Comparison of ENCODE assay signal across 10 mouse cellular contexts in genomic region chr1:134292073-134292472, GRCm38 (mm10). TPM values are rescaled to one million over a fixed set of nuclear protein-coding genes. Genes with fewer than 3 reads are reported as not detected.
DNase-seq lines count a peak whose midpoint lies in the region; ATAC-seq lines count a peak whose summit lies in the region.
"Had no signal": no experiment of that assay in that cellular context is flagged by ENCODE, and none has a peak within 500 bp of the region (broad histone marks: within the 10 kb centered on the region; RNA-seq: fewer than 3 reads in every experiment).

No protein-coding gene starts in this region.

- H3K4me2 ChIP-seq in kidney, embryonic 16.5 days (replicated peaks; ENCODE audit: low read depth, low read length) = no peak overlapping the region
- H3K4me2 ChIP-seq in midbrain, embryonic 14.5 days (ENCODE audit: low read length) = no peak overlapping the region
- no peak overlapping the region for H3K4me2 ChIP-seq in embryonic facial prominence, embryonic 13.5 days
- no peak overlapping the region for H3K4me2 ChIP-seq in neural tube, embryonic 13.5 days

- H3K4me1 ChIP-seq in kidney, embryonic 16.5 days (ENCODE audit: insufficient read depth, low read length) = peaks cover 9% of the 10 kb centered on the region; the same call in 1 of the 2 replicates
- H3K4me1 ChIP-seq in midbrain, embryonic 14.5 days (ENCODE audit: control insufficient read depth, insufficient read depth, low read length) = 0 out of 2 replicates have a peak, but pooled peaks cover 8% of the 10 kb centered on the region
- peaks cover 30% of the 10 kb centered on the region for H3K4me1 ChIP-seq in midbrain, embryonic 10.5 days
- peaks cover 35% of the 10 kb centered on the region for H3K4me1 ChIP-seq in embryonic facial prominence, embryonic 13.5 days
- peaks cover 19% of the 10 kb centered on the region for H3K4me1 ChIP-seq in neural tube, embryonic 13.5 days (replicated peaks)

- no peaks in the 10 kb centered on the region for H3K36me3 ChIP-seq in kidney, embryonic 16.5 days (ENCODE audit: insufficient read depth, low read length)
- no peaks in the 10 kb centered on the region for H3K36me3 ChIP-seq in midbrain, embryonic 14.5 days (ENCODE audit: control insufficient read depth, insufficient read depth, low read length)
- H3K36me3 ChIP-seq in midbrain, embryonic 10.5 days = no peaks in the 10 kb centered on the region
- H3K36me3 ChIP-seq in embryonic facial prominence, embryonic 13.5 days = no peaks in the 10 kb centered on the region
- no peaks in the 10 kb centered on the region for H3K36me3 ChIP-seq in neural tube, embryonic 13.5 days
- H3K36me3 ChIP-seq: G1E had no signal

- 32% methylated on average over 5 of the region's 5 CpGs for WGBS in kidney, embryonic 16.5 days
- 17% methylated on average over 5 of the region's 5 CpGs for WGBS in midbrain, embryonic 14.5 days
- 34% methylated on average over 5 of the region's 5 CpGs for WGBS in midbrain, embryonic 10.5 days
- WGBS in embryonic facial prominence, embryonic 13.5 days = 10% methylated on average over 5 of the region's 5 CpGs
- 27% methylated on average over 5 of the region's 5 CpGs for WGBS in neural tube, embryonic 13.5 days

- ATAC-seq in kidney, embryonic 16.5 days (ENCODE audit: low FRiP score, low TSS enrichment) = peak; percentile 40; the same call in 1 of the 2 replicates
- no peak for ATAC-seq in midbrain, embryonic 14.5 days (ENCODE audit: low FRiP score, low TSS enrichment)
- no peak for ATAC-seq in embryonic facial prominence, embryonic 13.5 days (ENCODE audit: insufficient number of reproducible peaks, insufficient read depth, low FRiP score, low TSS enrichment, low read depth)
- 0 out of 2 replicates have a peak, but pooled peaks have one; percentile 49 for ATAC-seq in neural tube, embryonic 13.5 days (ENCODE audit: low read depth)

- no peaks in the 10 kb centered on the region for H3K9me3 ChIP-seq in kidney, embryonic 16.5 days (ENCODE audit: low read length)
- H3K9me3 ChIP-seq in midbrain, embryonic 14.5 days (ENCODE audit: control insufficient read depth, low read length) = no peaks in the 10 kb centered on the region
- H3K9me3 ChIP-seq in midbrain, embryonic 10.5 days (replicated peaks) = no peaks in the 10 kb centered on the region
- H3K9me3 ChIP-seq in embryonic facial prominence, embryonic 13.5 days = peaks cover 3% of the 10 kb centered on the region; the same call in 1 of the 2 replicates
- no peaks in the 10 kb centered on the region for H3K9me3 ChIP-seq in neural tube, embryonic 13.5 days
- H3K9me3 ChIP-seq: G1E had no signal

- H3K4me3 ChIP-seq in kidney, embryonic 16.5 days (ENCODE audit: low read length) = no peak overlapping the region
- H3K4me3 ChIP-seq in midbrain, embryonic 14.5 days (replicated peaks; ENCODE audit: low read depth, low read length) = no peak overlapping the region
- H3K4me3 ChIP-seq in midbrain, embryonic 10.5 days = no peak overlapping the region
- H3K4me3 ChIP-seq in embryonic facial prominence, embryonic 13.5 days = no peak overlapping the region
- no peak overlapping the region for H3K4me3 ChIP-seq in neural tube, embryonic 13.5 days

- no peak overlapping the region for H3K9ac ChIP-seq in kidney, embryonic 16.5 days (replicated peaks; ENCODE audit: low read length)
- H3K9ac ChIP-seq in midbrain, embryonic 14.5 days (replicated peaks; ENCODE audit: low read length) = no peak overlapping the region
- no peak overlapping the region for H3K9ac ChIP-seq in embryonic facial prominence, embryonic 13.5 days
- no peak overlapping the region for H3K9ac ChIP-seq in neural tube, embryonic 13.5 days

- no peaks in the 10 kb centered on the region for H3K27me3 ChIP-seq in kidney, embryonic 16.5 days (ENCODE audit: insufficient read depth, low read length)
- H3K27me3 ChIP-seq in midbrain, embryonic 14.5 days (ENCODE audit: control insufficient read depth, insufficient read depth, low read length) = no peaks in the 10 kb centered on the region
- H3K27me3 ChIP-seq in midbrain, embryonic 10.5 days (ENCODE audit: low read depth, poor library complexity, severe bottlenecking) = peaks cover 7% of the 10 kb centered on the region
- H3K27me3 ChIP-seq in embryonic facial prominence, embryonic 13.5 days = peaks cover 6% of the 10 kb centered on the region
- H3K27me3 ChIP-seq in neural tube, embryonic 13.5 days = peaks cover 4% of the 10 kb centered on the region; the same call in 1 of the 2 replicates

- intact Hi-C loops in left cerebral cortex, postnatal 4 days (cut with DNase I) = no loop called here

- DNase-seq in kidney, adult 8-10 months = no peak
- DNase-seq in midbrain, embryonic 14.5 days = peak; percentile 54
- DNase-seq in midbrain, embryonic 10.5 days (ENCODE audit: low spot score) = no peak
- no peak for DNase-seq in left cerebral cortex, postnatal 4 days
- no peak for DNase-seq in liver

- H3K27ac ChIP-seq in kidney, embryonic 16.5 days (ENCODE audit: low read length) = no peak overlapping the region
- no peak overlapping the region for H3K27ac ChIP-seq in midbrain, embryonic 14.5 days (replicated peaks; ENCODE audit: low read depth, low read length)
- H3K27ac ChIP-seq in midbrain, embryonic 10.5 days (replicated peaks) = no peak overlapping the region; the same call in 1 of the 2 replicates
- H3K27ac ChIP-seq in embryonic facial prominence, embryonic 13.5 days = peak overlapping the region; percentile 39; the same call in 1 of the 2 replicates
- no peak overlapping the region for H3K27ac ChIP-seq in neural tube, embryonic 13.5 days (replicated peaks)

RNA-seq across cellular contexts. Expression of gene Myog, which starts 2.3 kb away (rescaled TPM):
- 2.4 and 3.4 TPM in 2 replicates for polyA plus RNA-seq in kidney, embryonic 16.5 days (2015; fragmentation: Nextera tagmentation; extraction: Ambion mirVana)
- not detected in 2 replicates for polyA plus RNA-seq in midbrain, embryonic 14.5 days (2014; fragmentation: Nextera tagmentation; extraction: Ambion mirVana)
- 0.07 TPM in 1 of 2 replicates, not detected in the other for polyA plus RNA-seq in midbrain, embryonic 10.5 days (2016; fragmentation: Nextera tagmentation; extraction: Ambion mirVana)
- polyA plus RNA-seq in embryonic facial prominence, embryonic 13.5 days (2015; fragmentation: Nextera tagmentation; extraction: Ambion mirVana) = 20.4 and 29.0 TPM in 2 replicates
- polyA plus RNA-seq in neural tube, embryonic 13.5 days (2015; fragmentation: Nextera tagmentation; extraction: Ambion mirVana) = 5.2 and 21.7 TPM in 2 replicates
- not detected for total RNA-seq in left cerebral cortex, postnatal 4 days (2021)
- total RNA-seq: G1E; left cerebral cortex, postnatal 25 days had no signal
- polyA plus RNA-seq: G1E had no signal

RNA-seq across cellular contexts. Expression of gene Ppfia4, which starts 40.7 kb away (rescaled TPM):
- 3.6 and 3.9 TPM in 2 replicates for polyA plus RNA-seq in kidney, embryonic 16.5 days (2015; fragmentation: Nextera tagmentation; extraction: Ambion mirVana)
- 11.5 and 14.4 TPM in 2 replicates for polyA plus RNA-seq in midbrain, embryonic 14.5 days (2014; fragmentation: Nextera tagmentation; extraction: Ambion mirVana)
- 2.0 and 3.5 TPM in 2 replicates for polyA plus RNA-seq in midbrain, embryonic 10.5 days (2016; fragmentation: Nextera tagmentation; extraction: Ambion mirVana)
- polyA plus RNA-seq in embryonic facial prominence, embryonic 13.5 days (2015; fragmentation: Nextera tagmentation; extraction: Ambion mirVana) = 4.0 and 5.0 TPM in 2 replicates
- 10.9 and 11.7 TPM in 2 replicates for polyA plus RNA-seq in neural tube, embryonic 13.5 days (2015; fragmentation: Nextera tagmentation; extraction: Ambion mirVana)
- 10 to 100 TPM; 62.6 to 72.1 TPM for total RNA-seq in left cerebral cortex, postnatal 4 days (2021)

RNA-seq across cellular contexts. Expression of gene Adora1, which starts 56.8 kb away (rescaled TPM):
- 10.4 and 10.6 TPM in 2 replicates for polyA plus RNA-seq in kidney, embryonic 16.5 days (2015; fragmentation: Nextera tagmentation; extraction: Ambion mirVana)
- 7.3 and 10.6 TPM in 2 replicates for polyA plus RNA-seq in midbrain, embryonic 14.5 days (2014; fragmentation: Nextera tagmentation; extraction: Ambion mirVana)
- polyA plus RNA-seq in midbrain, embryonic 10.5 days (2016; fragmentation: Nextera tagmentation; extraction: Ambion mirVana) = 0.14 and 0.17 TPM in 2 replicates
- polyA plus RNA-seq in embryonic facial prominence, embryonic 13.5 days (2015; fragmentation: Nextera tagmentation; extraction: Ambion mirVana) = 1.4 and 1.5 TPM in 2 replicates
- 11.1 and 12.8 TPM in 2 replicates for polyA plus RNA-seq in neural tube, embryonic 13.5 days (2015; fragmentation: Nextera tagmentation; extraction: Ambion mirVana)
- 10 to 100 TPM; 75.5 to 76.4 TPM for total RNA-seq in left cerebral cortex, postnatal 4 days (2021)
- polyA plus RNA-seq: G1E had no signal

Comparison
In these comparisons a context has a peak if more than half of its experiments do, and no peak if none do; other contexts are left out.
1. ATAC-seq: peak in kidney, embryonic 16.5 days (single experiment) and neural tube, embryonic 13.5 days (single experiment); none in midbrain, embryonic 14.5 days (single experiment) and embryonic facial prominence, embryonic 13.5 days (single experiment).